Mouse (Mus musculus) neutrophil, adult 5-6 weeks (primary cell): Measurements from ENCODE around the gene Enpep. TPM values are rescaled to one million over a fixed set of nuclear protein-coding genes. Genes with fewer than 3 reads are reported as not detected.

Experiments
- ATAC-seq: fragments of 151-379, 151-347 bp; 2 replicates; pipeline ENCODE4 v1.8.0; 2017; ENCODE audit warnings: mild to moderate bottlenecking, moderate TSS enrichment; ENCODE audit not compliant: insufficient number of reproducible peaks, poor library complexity, low FRiP score, severe bottlenecking; ENCODE audit errors: extremely low read depth
- total RNA-seq: library from RNA; stranded (forward); fragments of 200-1000 nt; gene quantifications from 2 replicates; pipeline ENCODE4 v1.2.3, GENCODE M21; 2017

The Enpep gene
- total RNA-seq, 1 experiment from 2014 or later: not detected

DNA sequence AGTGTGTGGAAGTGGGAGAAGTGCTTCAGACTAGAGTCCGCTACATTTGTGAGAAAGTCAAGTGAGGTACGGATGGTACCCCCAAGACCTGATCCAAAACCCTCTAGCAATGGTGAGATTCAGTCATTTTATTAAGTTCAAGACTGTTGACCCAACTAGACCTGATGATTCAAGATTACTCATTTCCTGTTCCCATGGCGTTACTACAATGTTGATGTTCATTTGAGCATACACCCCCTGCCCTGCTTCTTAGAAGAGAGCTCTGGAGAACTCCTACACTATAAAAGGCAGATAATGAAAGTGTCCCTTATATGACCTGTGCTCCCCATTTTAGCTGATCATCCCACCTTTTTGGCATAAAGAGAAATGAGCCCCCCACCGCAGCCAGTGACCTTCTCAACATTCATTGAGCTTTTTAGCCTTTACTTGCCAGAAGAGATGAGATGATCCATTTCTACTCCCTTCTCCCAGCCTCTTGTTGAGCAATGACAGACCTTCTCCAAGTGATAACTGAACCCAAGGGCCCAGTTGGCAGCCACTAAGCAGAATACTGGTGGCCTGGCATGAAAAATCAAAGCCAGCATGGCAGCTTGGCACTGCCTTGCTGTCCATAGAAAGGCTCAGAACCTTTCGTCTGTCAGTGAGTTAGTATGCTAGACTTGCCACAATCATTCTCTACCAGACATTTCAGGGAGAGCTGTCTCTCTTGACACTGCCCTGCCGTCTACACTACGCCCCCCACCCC, 18.7 kb downstream of the Enpep start:
- ATAC-seq: no peak

DNA sequence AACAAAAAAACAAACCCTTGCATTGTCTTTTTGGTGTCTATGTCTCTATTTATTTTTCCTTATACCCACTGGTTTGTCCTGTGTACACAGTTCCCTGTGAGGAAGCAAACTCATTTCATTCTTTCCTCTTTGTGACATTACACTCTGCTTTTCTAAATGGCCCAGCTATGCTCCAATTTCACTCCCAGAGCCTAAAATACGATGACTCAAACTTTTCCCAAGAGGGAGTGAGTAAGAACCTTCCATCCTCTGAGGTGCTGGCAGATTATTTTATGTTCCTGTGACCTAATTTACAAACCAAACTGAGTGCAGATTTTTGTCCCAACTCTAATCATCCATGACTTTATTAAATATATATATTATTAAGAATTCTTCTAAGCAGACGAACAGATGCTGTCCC, 19.3 kb downstream of the Enpep start:
- no peak for ATAC-seq

DNA sequence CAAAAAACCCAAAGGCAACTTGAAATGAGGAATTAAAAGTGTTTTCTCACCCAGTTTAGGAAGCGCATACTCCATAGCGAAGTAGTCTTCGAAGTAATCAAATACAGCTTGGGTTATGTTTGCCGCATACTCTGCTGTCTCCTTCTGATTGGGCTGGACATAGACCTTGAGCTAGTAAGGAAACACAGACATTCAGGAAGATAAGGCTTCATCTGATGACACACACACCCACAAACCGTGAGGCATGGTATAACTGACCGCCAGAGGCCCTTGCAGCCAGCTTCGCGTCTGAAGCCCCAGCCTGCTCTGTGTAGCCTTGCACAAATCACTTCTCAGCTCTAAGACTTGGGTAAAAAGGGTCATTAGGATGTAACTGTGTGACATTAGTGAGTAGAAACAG, 20.0 kb downstream of the Enpep start:
- ATAC-seq: no peak

DNA sequence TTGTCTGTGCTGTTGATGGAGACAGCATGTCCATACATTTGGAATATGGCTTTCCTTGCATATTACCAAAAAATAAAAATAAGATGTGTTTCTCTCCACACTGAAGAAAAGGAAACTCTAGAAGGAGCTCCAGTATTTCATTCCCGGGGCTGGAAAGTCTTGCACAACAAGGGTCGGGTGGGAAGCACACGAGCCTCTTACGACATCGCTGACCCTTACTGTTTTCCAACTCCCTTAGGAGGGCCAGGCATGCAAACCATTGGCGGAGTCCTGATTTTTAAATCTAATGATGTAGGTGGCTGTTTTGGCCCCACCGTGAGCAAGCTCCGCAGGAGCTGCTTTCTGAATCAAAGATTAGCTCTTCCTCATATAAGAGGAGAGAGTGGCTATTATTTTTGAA, 20.6 kb downstream of the Enpep start:
- ATAC-seq: no peak

DNA sequence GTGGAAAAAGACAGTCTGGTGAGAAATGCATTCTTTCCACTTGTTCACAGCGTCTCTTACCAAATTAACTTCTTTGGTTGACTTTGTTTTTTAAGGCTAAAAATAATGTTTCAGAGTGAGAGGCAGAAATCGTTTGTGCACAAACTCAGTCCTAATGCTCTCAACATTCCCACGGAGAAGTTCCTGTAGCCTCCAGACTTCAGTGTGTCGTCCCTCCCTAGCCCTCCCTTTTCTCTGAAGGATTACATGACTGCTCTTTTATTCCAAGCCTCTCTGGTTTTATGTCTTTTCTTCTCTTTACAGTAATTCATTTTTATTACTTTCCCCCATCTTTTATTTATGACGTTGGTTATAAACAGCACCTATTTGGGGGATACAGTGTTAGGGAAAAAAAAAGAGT, 22.6 kb downstream of the Enpep start:
- no peak for ATAC-seq

DNA sequence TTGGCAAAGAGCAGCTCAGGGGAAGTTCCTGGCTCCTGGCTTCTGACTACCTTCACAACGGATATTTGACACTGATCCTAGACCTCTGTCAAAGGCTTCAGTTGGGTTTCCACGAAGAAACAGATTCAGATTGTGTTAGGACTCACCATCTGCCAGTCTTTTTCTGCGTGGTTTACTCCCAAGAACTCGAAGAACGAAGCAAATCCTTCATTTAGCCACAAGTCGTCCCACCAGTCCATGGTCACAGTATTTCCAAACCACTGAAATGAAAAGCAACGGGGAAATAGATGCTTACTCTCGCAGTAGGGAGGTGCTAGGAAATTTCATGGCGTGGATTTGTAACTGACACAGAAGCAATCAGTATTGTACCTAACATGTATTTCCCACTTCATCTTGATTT, 23.6 kb downstream of the Enpep start:
- no peak for ATAC-seq

DNA sequence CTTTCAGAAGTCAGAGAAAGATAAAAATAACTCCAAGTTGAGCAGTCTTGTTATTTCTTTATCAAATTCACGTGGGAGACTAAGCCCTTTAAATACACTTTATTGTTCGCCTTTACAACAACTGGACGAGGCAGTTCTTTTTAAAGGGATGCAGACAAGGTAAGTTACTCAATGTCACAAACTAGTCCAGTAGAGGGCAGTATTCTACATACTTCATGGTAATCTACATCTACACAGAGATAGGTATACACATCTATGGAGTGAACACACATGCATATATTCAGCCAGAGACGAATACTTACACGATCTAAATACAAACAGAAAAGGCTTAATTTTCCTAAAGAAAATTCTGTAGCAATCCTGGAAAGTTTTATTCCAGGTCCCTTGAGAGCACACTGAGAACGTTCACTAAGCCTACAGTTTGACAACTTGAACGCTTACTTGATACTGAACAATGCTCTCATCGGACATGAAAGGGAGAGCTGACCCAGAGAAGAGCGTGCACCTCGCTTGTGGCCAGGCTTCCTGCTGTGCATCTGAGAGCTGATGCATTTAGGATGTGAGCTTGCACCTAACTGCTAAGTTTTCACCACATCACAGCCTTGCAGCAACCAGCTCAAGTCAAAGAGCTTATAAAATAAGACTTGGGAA, 24.3 kb downstream of the Enpep start:
- ATAC-seq: peak; percentile 74; the same call in 1 of the 2 replicates

DNA sequence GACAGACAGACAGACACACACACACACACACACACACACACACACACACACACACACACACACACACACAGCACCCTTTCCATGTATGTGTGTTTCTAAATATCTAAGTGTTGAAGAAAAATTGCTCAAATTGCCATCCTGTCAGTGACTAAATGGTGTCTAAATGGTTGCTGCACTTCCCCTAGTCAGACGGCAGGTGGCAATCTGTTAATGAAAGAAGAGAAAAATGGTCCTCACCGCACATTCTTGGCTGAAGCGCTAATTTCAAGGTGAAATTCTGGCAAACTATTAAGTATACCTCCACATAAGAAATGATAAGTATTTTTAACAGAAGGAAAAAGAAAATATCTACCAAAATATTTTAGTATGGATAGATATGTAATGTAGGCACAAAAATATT, 28.6 kb downstream of the Enpep start:
- ATAC-seq: peak; percentile 63; the same call in 1 of the 2 replicates

DNA sequence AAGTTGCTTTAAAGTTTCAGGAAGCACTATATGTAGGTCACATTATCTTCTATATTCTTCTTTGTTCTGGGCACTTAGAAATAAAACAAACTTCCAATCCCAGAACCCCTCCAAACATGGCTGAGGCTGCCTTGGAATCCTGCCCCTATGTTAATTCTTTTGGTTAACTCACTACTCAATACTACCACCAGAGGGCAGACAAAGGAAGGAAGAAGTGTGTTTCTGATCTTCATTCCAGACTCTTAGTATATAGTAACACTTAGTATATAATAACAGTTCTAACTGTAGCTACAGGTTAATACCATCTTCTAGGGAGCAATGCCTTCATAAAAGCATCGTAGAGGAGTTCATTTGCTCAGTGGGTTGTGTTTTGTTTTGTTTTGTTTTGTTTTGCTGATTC, 32.6 kb downstream of the Enpep start:
- 0 out of 2 replicates have a peak, but pooled peaks have one; percentile 58 for ATAC-seq

DNA sequence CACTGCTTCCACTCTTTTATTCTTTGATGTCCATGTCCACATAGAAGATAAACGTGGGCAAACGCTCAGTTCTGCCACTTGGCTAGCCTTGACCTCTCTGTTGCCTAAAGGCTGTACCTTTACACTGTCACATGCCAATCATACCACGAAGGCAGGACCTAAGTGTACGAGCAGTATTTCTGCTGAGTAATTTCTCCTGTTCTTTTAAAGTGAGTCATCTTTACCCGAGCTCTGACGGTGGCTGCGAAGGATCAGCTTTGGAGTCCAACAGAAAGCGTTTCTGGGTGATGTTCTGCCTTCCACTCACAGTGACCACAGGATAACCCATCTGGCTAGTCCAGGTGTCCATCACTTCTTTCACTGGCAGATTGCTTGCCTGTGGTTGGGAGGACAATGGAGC, 33.9 kb downstream of the Enpep start:
- no peak for ATAC-seq

DNA sequence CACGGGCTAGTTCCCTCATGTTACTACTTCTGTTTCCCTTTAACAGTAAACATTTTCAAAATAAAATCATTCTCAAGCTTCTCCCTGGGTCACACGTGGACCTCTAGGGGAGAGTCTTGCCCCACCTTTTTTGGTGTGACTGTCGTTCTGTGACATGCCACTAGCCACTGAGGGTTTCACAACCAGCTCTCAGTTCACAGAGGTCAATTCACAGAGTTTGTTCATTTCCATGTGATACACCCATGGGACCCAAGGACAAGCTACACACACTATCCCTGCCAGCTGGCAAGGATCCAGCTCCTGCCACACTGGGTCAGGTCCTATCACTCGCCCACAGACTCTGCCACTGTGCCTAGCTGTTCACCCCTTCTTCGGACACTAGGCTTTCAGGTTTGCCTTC, 35.5 kb downstream of the Enpep start:
- ATAC-seq: peak; percentile 54; the same call in 1 of the 2 replicates

DNA sequence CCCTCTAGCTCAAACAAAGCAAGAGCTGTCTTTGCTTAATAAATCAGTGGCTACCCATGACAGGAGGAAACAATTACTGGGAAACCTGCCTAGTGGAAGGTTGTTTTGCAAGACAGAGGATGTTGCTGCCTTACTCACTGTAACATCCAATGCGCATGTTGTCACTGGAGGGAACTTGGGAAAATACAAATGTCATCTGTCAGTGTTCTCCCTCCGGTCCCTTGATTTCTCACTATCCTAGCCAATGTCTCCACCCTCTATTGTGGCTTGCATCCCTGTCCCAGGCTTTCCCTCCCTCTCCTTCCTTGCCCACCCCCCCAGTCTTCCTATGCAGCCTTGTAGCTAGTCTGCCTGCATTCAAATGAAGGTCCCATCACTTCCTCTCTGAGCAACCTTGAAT, 36.6 kb downstream of the Enpep start:
- no peak for ATAC-seq

DNA sequence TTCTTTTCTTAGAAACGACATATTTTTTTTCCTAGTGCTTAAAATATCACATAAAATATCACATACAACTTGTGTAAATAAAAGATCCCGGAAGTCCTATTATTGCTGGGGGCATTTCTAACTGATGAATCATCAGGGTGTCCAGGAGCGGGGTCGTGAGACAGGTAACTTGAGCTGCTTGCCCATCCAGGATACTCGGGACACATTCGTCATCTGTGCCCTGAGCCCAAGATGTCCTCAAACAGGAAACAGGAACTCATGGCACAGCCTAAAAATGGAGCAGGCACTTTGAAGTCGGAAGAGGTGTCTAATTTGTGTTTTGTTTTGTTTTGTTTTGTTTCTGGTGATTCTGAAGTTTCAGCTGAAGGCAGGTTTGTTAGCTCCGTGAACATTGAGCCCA, 43.0 kb downstream of the Enpep start:
- no peak for ATAC-seq

DNA sequence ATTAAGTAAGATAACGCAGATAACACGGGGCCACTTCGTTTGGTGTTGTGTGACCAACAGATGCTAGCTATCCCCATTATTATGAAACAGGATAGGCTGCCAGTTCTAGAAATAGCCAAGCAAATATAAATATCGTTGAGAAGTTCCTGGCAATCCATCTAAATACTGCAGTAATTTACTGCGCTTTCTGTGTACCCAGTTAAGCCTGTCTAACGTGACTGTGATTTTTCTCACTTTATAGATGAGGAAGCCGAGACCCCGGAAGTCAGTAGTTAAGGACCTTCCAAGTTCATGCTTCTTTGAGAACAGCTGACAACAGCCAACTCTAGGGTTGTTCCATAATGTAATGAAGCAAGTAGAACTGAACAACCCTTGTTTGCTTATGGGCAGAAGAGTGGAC, 45.4 kb downstream of the Enpep start:
- ATAC-seq: no peak

DNA sequence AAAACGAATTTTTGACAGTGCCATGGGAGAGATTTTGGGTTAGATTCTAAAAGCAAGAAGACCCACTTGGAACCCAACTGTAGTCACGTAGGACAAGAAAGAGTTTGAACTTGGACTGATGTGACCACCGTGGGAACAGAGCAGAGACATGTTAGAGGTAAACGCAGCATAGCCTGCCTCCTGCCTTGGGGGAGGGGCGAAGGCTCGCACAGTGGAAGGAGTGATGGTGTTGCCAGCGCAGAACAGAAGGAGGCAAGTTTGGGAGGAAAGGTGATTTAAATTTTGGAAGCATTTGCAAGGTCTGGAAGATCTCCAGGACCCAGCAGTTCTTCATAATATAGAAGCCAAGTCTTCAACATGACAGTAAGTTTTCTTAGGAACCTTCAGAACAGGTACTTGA, 46.1 kb downstream of the Enpep start:
- no peak for ATAC-seq

DNA sequence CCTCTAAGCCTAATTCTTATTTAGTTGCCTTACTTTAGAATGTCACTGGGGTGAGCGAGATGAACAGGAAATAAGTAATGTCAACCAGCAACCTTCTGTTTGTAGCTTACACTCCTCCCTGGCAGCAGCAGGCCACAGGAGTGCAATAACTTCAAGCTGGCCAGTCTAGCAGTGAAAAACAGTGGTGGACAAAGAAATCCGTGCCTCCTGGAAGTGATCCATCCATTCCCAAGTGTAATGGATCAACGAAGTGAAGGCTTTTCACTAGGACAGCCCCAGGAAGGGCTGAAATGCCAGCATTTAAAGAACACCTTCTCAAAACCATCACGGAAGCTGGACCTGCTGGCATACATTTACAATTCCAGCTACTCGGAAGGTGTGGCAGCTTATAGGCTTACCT, 48.2 kb downstream of the Enpep start:
- no peak for ATAC-seq

DNA sequence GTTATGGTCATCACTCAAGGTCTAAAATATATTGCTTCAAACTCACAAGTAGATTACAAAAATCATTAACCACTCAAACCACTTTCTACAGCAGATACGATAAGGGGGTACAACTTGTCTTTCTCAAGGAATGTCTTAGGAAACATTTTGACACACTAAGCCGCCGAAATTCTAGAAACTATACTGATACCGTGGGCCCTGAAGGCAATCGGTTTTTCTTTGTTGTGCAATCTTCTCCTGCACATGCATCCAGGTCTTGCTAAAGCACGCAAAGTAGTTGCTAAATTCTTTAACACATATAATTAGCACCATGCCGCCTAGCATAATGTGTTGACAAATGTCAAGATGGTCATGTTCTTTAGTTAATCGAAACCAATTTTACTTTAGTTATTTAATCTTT, 53.1 kb downstream of the Enpep start:
- no peak for ATAC-seq

DNA sequence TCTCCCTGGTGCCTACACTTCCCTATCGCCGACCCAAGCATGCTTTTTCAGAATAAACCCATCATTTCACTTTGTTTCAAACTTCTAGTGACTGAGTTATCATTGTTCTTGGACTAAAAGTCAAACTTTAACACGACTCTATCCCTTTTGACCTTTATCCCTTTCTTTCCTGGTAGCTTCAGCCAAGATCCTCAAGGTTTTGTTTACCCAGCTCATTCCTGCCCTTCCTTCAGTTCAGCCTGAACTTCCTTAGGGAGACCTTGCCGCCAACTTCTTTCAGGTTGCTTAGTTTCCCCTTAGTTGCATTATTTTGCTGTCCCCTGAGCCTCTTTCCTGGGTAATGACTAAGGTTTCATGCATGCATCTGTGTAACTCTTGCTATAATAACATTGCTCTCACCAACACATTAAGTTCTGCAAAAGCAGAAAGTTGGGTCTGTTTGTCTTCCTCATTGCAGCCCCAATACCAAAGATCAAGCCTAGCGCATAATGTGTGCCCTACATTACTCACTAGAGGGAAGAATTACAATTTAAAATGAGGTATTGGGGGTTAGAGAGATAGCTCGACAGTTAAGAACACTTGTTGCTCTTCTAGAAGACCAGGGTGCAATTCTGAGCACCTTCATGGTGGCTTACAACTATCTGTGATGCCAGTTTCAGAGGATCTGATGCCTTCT, 59.2 kb downstream of the Enpep start:
- no peak for ATAC-seq

DNA sequence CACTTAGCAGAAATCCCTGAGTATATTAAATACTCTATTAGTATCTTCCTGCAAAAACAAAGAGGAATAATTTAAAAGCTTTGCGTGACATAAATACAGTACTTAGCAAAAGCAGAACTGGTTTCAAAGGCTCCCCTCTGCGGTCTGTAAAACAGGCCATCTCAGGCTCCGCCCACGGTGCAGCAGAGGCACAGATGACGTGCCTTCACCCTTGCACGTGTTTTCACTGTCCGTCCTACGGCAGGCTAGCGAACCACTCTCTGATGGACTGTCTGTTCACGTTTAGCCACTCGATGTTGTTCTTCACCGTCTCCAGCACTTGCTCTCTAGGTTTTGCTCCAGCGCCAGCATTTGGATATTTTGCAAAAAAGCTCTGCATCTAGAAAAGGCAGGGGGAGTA, 62.5 kb downstream of the Enpep start:
- ATAC-seq: peak; percentile 86
